Mouse (Mus musculus) intestine, embryonic 14.5 days (tissue): ENCODE data around the gene Plac1. TPM values are rescaled to one million over a fixed set of nuclear protein-coding genes. Genes with fewer than 3 reads are reported as not detected.
"Not testable (repeated sequence)": the region's sequence is repeated elsewhere in the genome, so short reads cannot be mapped to it uniquely, and the experiment has no call there.

Source experiments
- ATAC-seq: fragments of 200-750 bp; cut with Nextera tagmentation; replicated peaks from 2 replicates; pipeline ENCODE4 v1.8.0; 2017; ENCODE audit warnings: low read depth, moderate number of reproducible peaks, moderate TSS enrichment, moderate library complexity; ENCODE audit not compliant: low FRiP score, low TSS enrichment
- DNase-seq: peaks from one replicate; pipeline ENCODE4 v3.0.0-alpha.2; 2018; ENCODE audit warnings: low spot score
- H3K27ac ChIP-seq: fragments of 300-500 bp; sonication (generic); 2 replicates; pipeline ENCODE4 v1.5.1; 2014; ENCODE audit warnings: low read depth, mild to moderate bottlenecking, control low read depth
- H3K27me3 ChIP-seq: fragments of 300-500 bp; sonication (generic); replicated peaks from 2 replicates; pipeline ENCODE4 v1.6.1; 2014; ENCODE audit warnings: low read length, control low read depth; ENCODE audit not compliant: control insufficient read depth, insufficient read depth
- H3K36me3 ChIP-seq: fragments of 300-500 bp; sonication (generic); 2 replicates; pipeline ENCODE4 v1.6.1; 2014; ENCODE audit warnings: low read length, control low read depth; ENCODE audit not compliant: control insufficient read depth, insufficient read depth
- H3K4me1 ChIP-seq: fragments of 300-500 bp; sonication (generic); replicated peaks from 2 replicates; pipeline ENCODE4 v1.6.1; 2014; ENCODE audit warnings: low read length, control low read depth, mixed read lengths; ENCODE audit not compliant: control insufficient read depth, insufficient read depth
- H3K4me2 ChIP-seq: fragments of 300-500 bp; sonication (generic); 2 replicates; pipeline ENCODE4 v1.6.1; 2014; ENCODE audit warnings: low read length
- H3K4me3 ChIP-seq: fragments of 300-500 bp; sonication (generic); 2 replicates; pipeline ENCODE4 v1.5.1; 2014; ENCODE audit warnings: low read depth, low read length, control low read depth, mixed read lengths
- H3K9ac ChIP-seq: fragments of 300-500 bp; sonication (generic); 2 replicates; pipeline ENCODE4 v1.6.1; 2014; ENCODE audit warnings: mild to moderate bottlenecking, low read length
- H3K9me3 ChIP-seq: fragments of 300-500 bp; sonication (generic); 2 replicates; pipeline ENCODE4 v1.6.1; 2016; ENCODE audit warnings: low read length, control low read depth; ENCODE audit not compliant: control insufficient read depth
- WGBS: fragments of 180-500 bp; shearing (Covaris S2); extraction: QIAGEN DNeasy Blood & Tissue Kit; methylation state at CpG from one replicate; pipeline ENCODE4 v1.1.7; 2014; 5-methylcytosine and 5-hydroxymethylcytosine counted together
- polyA plus RNA-seq: library from polyadenylated mRNA; unstranded; fragments of >200 nt; fragmentation: Nextera tagmentation; extraction: Ambion mirVana; gene quantifications from 2 replicates; pipeline ENCODE4 v1.2.1, GENCODE M21; 2014

Plac1 gene
- polyA plus RNA-seq, 1 experiment from 2014 or later: 5.1 TPM

GRCm38 (mm10) chrX:53045187-53045903, 194.6 kb downstream of the Plac1 start:
- H3K4me3 ChIP-seq: no peak overlapping the region
- H3K27ac ChIP-seq: peak overlapping the region; percentile 57
- no peaks in the 10 kb centered on the region for H3K4me1 ChIP-seq
- H3K9me3 ChIP-seq: no peaks in the 10 kb centered on the region
- 33% methylated on average over 10 of the region's 10 CpGs for WGBS
- H3K36me3 ChIP-seq: no peaks in the 10 kb centered on the region
- ATAC-seq (no peak), DNase-seq (peak; percentile 54)
- H3K27me3 ChIP-seq: no peaks in the 10 kb centered on the region
- H3K4me2 ChIP-seq: no peak overlapping the region
- H3K9ac ChIP-seq: no peak overlapping the region

- Histone ChIP-seq H3K4me3 (no peak overlapping the region), H3K9me3 (no peaks in the 10 kb centered on the region), H3K4me2 (no peak overlapping the region), H3K4me1 (0 out of 2 replicates have a peak, but pooled peaks cover 5% of the 10 kb centered on the region), H3K36me3 (no peaks in the 10 kb centered on the region), H3K27me3 (no peaks in the 10 kb centered on the region), H3K9ac (no peak overlapping the region), H3K27ac (no peak overlapping the region)
- no peak for ATAC-seq
- DNase-seq: no peak
- 83% methylated on average over 6 of the region's 6 CpGs for WGBS
These were observed 198.9 kb downstream of the Plac1 start for GRCm38 (mm10) chrX:53041006-53041405.

GRCm38 (mm10) chrX:53040138-53040537, 199.8 kb downstream of the Plac1 start:
- DNase-seq (no peak), ATAC-seq (no peak)
- no peak overlapping the region for H3K27ac ChIP-seq

DNA sequence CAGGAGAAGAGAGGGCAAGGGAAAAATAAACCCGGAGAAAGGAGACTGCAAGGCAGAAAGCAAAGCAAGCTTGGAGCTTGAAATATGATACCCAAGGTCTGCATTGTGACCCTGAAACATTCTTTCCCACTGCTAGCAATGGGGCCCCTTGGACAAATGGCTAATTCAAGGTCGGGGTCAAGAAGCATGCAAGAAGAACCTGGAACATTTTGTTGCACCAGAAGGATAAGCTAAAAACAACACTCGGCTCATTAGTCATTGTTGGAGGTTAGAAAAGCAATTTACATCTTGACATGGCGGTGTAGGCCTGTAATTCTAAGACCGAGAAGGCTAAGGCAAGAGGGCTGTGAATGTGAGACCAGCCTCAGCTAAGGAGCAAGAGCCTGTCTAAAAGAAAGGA, 200.3 kb downstream of the Plac1 start:
- H3K4me1 ChIP-seq: 0 out of 2 replicates have a peak, but pooled peaks cover 5% of the 10 kb centered on the region
- H3K27ac ChIP-seq: no peak overlapping the region
- H3K4me2 ChIP-seq: no peak overlapping the region
- DNase-seq: no peak
- no peaks in the 10 kb centered on the region for H3K27me3 ChIP-seq
- ATAC-seq: no peak
- 44% methylated on average over 5 of the region's 5 CpGs for WGBS
- no peaks in the 10 kb centered on the region for H3K36me3 ChIP-seq
- no peak overlapping the region for H3K9ac ChIP-seq
- no peak overlapping the region for H3K4me3 ChIP-seq
- no peaks in the 10 kb centered on the region for H3K9me3 ChIP-seq

More at GRCm38 (mm10) chrX:53040138-53040537, 199.8 kb downstream of the Plac1 start:
- Histone ChIP-seq H3K9ac (no peak overlapping the region), H3K4me1 (0 out of 2 replicates have a peak, but pooled peaks cover 5% of the 10 kb centered on the region), H3K4me3 (no peak overlapping the region), H3K4me2 (no peak overlapping the region), H3K9me3 (no peaks in the 10 kb centered on the region), H3K27me3 (no peaks in the 10 kb centered on the region), H3K36me3 (no peaks in the 10 kb centered on the region)
- WGBS: 81% methylated on average over 6 of the region's 6 CpGs

GRCm38 (mm10) chrX:53038194-53038593, 201.7 kb downstream of the Plac1 start:
- H3K27ac ChIP-seq: no peak overlapping the region
- H3K36me3 ChIP-seq: no peaks in the 10 kb centered on the region
- H3K9ac ChIP-seq: no peak overlapping the region
- H3K4me3 ChIP-seq: no peak overlapping the region
- no peak for DNase-seq
- 81% methylated on average over 4 of the region's 4 CpGs for WGBS
- H3K4me2 ChIP-seq: no peak overlapping the region
- ATAC-seq: no peak
- H3K4me1 ChIP-seq: 0 out of 2 replicates have a peak, but pooled peaks cover 5% of the 10 kb centered on the region
- H3K9me3 ChIP-seq: no peaks in the 10 kb centered on the region
- H3K27me3 ChIP-seq: no peaks in the 10 kb centered on the region

DNA sequence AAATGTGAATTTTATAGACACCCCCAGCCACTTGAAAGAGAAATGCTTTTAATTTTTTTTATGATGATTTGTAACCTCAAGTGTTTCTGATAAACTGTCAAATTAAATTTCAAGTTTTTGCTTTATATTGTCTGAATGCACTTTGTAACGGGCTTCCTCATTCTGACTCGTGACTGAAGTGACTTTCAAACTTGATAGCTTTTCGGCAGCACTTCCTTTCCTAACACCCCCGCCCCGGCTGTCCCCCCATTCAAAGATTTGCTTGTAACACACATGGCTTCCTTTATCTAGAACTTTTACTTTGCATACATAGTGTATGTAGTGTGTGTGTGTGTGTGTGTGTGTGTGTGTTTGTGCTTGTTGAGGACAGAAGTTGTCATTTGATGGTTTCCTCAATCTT, 210.4 kb downstream of the Plac1 start:
- DNase-seq (no peak), ATAC-seq (no peak)
- H3K9me3 ChIP-seq: no peaks in the 10 kb centered on the region
- H3K4me3 ChIP-seq: no peak overlapping the region
- no peak overlapping the region for H3K4me2 ChIP-seq
- 78% methylated on average over 5 of the region's 5 CpGs for WGBS
- H3K9ac ChIP-seq: no peak overlapping the region
- no peaks in the 10 kb centered on the region for H3K27me3 ChIP-seq
- H3K27ac ChIP-seq: no peak overlapping the region
- H3K4me1 ChIP-seq: no peaks in the 10 kb centered on the region
- H3K36me3 ChIP-seq: no peaks in the 10 kb centered on the region

GRCm38 (mm10) chrX:53025471-53026223, 214.3 kb downstream of the Plac1 start:
- Histone ChIP-seq H3K4me2 (no peak overlapping the region), H3K36me3 (peaks cover 2% of the 10 kb centered on the region; the same call in 1 of the 2 replicates), H3K9me3 (no peaks in the 10 kb centered on the region), H3K4me3 (no peak overlapping the region), H3K27me3 (no peaks in the 10 kb centered on the region), H3K27ac (no peak overlapping the region), H3K9ac (no peak overlapping the region), H3K4me1 (no peaks in the 10 kb centered on the region)
- WGBS: 56% methylated on average over 11 of the region's 11 CpGs
- ATAC-seq (0 out of 2 replicates have a peak, but pooled peaks have one; percentile 43), DNase-seq (no peak)

- H3K27ac ChIP-seq, H3K4me2 ChIP-seq, H3K9ac ChIP-seq, DNase-seq, H3K4me1 ChIP-seq, H3K27me3 ChIP-seq, H3K9me3 ChIP-seq, H3K36me3 ChIP-seq, H3K4me3 ChIP-seq: not testable (repeated sequence)
- 0 out of 2 replicates have a peak, but pooled peaks have one; percentile 43 for ATAC-seq
- 22% methylated on average over 3 of the region's 3 CpGs for WGBS
These were observed 215.6 kb downstream of the Plac1 start for GRCm38 (mm10) chrX:53024268-53024667.
